Mouse (Mus musculus): ENCODE measurements around the gene Dhx35.

- TF ChIP-seq POLR2A (IDR thresholded peaks at IDR 0.05; ENCODE audit: insufficient read depth, low read depth, low read length): no peak
- no peak for TF ChIP-seq CTCF (IDR thresholded peaks at IDR 0.05)
- TF ChIP-seq EP300 (IDR thresholded peaks at IDR 0.05; ENCODE audit: insufficient read depth, low read depth, low read length): no peak
Observed at GRCm38 (mm10) chr2:158864126-158864458, 69.5 kb downstream of the Dhx35 start.

Data from heart, adult 2 months (tissue).